Mouse (Mus musculus): Measurements from ENCODE around the gene Gm42742.

The Gm42742 gene

DNA sequence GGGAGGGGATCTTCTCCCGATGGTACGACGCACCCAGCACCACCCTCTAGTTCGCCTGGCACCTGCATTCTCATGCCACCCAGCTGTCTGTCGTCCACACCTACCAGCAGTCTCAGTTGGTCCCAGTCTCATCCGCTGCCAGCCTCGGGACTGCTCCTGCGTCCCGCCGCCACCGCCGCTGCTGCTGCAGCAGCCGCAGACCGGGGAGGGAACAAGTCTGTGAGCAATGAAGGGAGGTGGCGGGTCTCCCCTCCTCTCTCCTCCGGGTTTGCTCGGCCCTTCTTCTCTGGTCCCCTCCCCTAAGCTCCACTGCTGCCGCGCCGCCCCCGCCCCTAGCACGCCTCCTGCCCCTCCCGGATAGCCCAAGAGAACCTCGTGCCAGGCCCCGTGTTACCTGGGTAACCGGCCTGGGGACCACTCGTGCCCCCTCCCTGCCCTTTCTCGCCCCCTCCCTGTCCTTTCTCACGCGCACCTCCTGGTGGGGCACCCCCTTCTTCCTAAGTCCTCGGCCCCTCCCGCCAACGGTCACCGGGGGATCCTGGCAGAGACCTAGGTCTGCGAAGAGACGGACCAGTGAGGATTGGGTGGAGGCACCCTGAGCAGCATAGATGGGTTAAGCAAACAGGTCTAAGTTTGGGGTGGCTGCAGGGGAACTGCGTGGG, at the start of gene Gm42742, which contains the start of gene Prrt2:
Gm42742 (minus strand) TSS at position 197 of the 662 bp plus-strand sequence.
Prrt2 (minus strand) TSS at position 311 of the 662 bp plus-strand sequence.
- DNase-seq (ENCODE audit: extremely low spot score, low spot score), result peak; percentile 66

DNA sequence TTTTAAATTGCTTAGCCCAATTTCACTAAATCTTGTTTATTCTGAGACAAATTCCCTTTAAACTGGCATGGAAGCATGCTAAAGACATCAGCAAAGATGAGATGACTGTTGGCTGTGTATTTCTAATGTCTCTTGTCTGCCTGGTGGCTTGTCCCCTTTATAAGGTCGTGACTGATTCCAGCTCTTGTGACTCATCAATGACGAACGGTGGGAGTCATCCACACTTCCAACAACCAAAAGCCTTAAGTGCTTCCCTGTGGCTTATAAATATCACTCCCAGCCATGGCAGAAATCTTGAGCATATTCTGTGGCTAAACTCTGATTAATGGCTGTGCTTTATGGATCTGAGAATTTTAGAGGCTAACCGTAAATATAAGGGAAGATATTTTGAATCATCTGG, 45.4 kb upstream of the Gm42742 start:
- DNase-seq (ENCODE audit: extremely low spot score, low spot score), result no peak

- no peak for DNase-seq (ENCODE audit: extremely low spot score, low spot score)
Measured at GRCm38 (mm10) chr7:127065538-127065937, 44.6 kb upstream of the Gm42742 start.

- no peak for DNase-seq (ENCODE audit: extremely low spot score, low spot score)
Measured at GRCm38 (mm10) chr7:127055026-127055585, 34.2 kb upstream of the Gm42742 start.

- DNase-seq (ENCODE audit: extremely low spot score, low spot score), result peak; percentile 90
Measured at GRCm38 (mm10) chr7:127041851-127042672, 21.2 kb upstream of the Gm42742 start, which contains the start of gene Kif22. Gene Kif22, minus strand, starts transcription at chr7:127042471.

- no peak for DNase-seq (ENCODE audit: extremely low spot score, low spot score)
Measured at GRCm38 (mm10) chr7:127031244-127031643, 10.3 kb upstream of the Gm42742 start.

- DNase-seq (ENCODE audit: extremely low spot score, low spot score), result no peak
Measured at GRCm38 (mm10) chr7:127030172-127030571, 9.3 kb upstream of the Gm42742 start.

DNA sequence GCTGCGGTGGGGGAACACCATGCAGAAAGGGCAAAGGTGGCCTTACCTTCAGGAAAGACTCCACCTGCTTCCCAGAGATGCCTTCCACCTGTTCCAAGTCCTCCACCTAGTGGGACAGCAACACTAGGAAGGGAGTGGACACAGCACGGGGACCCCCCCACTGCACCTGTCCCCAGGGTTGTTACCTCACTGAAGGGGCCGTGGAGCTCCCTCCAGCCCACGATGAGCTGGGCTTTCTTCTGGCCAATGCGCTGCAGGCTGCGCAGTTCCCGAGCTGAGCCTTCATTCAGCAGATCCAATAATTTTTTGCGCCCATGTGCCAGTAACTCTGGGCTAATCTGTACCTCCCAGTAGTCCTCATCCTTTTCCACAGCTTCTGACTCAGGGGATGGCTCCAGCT, 7.0 kb upstream of the Gm42742 start:
- no peak for DNase-seq (ENCODE audit: extremely low spot score, low spot score)

DNA sequence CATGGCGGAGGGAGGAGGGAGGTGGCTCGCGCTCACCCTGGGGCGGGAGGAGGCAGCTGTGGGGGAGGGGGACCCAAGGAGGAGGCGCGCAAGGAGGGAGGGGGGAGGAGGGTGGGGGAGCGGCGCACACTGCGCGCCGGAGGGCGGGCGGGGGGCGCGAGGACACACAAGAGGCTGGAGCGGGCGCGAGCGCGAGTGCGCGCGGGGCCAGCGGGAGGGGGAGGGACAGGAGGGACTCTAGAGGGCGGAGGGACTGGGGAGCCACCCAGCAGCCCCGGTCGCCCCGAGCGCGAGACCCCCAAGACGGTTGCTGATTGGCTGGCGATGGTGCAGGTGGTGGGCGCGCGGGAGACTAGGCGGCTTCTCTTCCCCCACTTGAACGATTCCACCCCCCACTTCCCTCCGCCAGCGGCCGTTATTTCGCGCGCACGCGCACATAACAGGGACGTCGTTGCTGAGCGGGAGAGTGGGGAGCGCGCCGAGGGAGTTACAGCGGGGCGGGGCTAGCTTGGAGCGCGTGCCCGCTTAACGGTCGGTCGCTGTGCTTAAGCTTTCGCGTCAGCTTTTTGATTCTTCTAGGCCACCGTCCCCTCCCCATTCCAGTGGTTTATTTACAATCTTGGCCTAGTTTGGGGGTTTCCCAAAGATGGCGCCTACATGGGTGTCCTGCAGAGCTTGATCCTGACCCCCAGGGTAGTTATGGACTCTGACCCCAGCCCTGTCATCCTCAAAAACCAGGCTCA, 6.3 kb upstream of the Gm42742 start, which contains the start of gene Maz:
Maz (minus strand) TSS at position 54 of the 743 bp plus-strand sequence.
- peak; percentile 99 for DNase-seq (ENCODE audit: extremely low spot score, low spot score)

- DNase-seq (ENCODE audit: extremely low spot score, low spot score), result no peak
Measured at GRCm38 (mm10) chr7:127026616-127026983, 5.7 kb upstream of the Gm42742 start.

DNA sequence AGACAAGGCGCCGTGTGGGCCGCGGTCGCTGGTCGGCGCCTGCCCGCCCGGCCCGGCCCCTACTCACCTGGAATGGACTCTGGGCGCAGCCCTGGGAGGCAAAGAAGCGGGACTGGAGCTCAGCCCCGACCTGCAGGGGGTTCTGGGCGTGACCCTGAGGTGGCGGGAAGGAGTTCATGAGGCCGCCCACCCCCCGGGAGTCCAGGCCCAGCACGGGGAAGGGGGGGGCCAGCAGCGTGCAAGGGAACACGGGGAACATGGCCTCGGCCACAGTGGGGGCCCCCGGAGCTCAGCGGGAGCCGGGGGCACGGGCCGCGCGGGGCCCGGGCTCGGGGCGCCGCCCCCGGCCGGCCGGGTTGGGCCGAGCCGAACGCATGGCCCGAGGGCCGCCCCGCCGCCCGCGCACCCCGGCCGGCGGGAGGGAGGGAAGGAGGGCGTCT, 5.3 kb upstream of the Gm42742 start:
- peak; percentile 86 for DNase-seq (ENCODE audit: extremely low spot score, low spot score)

DNA sequence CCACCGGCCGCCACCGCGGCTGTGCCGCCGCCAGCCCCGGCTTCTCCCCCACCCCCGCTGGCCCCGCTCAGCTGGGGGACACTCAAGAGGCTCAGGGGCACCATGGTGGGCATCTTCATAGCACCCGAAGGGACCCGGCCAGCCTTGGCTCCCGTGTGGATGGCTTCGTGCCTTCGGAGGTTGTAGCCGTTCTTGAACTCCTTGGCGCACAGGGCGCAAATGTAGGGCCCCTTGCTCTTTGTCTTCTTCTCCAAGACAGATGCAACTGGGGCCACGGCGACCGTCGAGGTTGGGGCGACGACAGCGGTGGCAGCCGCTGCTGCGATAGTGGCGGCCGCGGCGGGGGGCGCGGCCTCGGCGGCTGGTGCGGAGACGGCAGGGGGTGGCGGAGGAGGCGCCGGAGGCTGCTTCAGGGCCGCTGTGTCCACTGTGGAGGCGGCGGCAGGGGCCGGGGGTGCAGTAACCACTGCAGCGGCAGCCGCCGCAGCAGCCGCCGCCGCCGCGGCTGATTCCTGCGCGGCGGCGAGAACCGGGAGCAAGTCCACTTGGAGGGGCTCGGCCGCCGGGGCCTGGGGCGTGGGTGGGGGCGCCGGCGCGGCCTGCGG, 4.8 kb upstream of the Gm42742 start:
- DNase-seq (ENCODE audit: extremely low spot score, low spot score), result peak; percentile 57

DNA sequence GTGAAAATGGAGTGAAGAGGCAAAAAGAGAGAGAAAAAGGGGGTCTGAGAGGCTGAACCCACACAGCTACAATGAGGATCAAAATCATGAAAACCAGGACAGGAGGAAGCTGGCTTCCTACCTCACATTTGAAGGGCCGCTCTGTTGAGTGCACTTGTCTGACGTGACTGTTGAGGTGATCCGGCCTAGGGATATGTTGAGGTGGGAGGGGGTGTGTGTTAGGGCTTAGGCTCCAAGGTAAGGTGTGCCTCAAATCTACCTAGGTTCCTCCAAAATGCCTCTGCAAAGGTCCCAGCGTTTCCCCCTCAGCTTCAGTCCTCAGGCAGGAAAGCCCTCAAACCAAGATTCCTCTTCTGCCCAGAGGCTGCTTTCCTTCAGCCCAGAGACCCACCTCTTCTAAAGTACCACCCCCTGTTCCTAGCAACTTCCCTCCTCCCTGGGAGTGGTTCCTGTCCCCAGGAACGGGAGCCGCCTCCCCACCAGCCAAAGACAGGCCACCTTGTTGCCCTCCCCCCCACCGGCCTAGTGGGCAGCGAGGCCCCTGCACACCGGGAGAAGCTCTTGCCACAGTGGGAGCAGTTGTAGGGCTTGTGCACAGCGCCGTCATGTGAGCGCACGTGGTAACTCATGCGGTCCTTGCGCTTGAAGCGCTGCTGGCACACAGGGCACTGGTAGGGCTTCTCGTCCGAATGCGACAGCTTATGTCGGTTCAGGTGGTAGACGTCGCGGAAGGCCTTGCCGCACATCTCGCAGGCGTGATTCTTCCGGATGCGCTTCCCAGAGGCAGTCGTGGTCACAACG, 4.1 kb upstream of the Gm42742 start:
- DNase-seq (ENCODE audit: extremely low spot score, low spot score), result peak; percentile 78

- peak; percentile 21 for DNase-seq (ENCODE audit: extremely low spot score, low spot score)
Measured at GRCm38 (mm10) chr7:127023896-127024690, 3.2 kb upstream of the Gm42742 start.

DNA sequence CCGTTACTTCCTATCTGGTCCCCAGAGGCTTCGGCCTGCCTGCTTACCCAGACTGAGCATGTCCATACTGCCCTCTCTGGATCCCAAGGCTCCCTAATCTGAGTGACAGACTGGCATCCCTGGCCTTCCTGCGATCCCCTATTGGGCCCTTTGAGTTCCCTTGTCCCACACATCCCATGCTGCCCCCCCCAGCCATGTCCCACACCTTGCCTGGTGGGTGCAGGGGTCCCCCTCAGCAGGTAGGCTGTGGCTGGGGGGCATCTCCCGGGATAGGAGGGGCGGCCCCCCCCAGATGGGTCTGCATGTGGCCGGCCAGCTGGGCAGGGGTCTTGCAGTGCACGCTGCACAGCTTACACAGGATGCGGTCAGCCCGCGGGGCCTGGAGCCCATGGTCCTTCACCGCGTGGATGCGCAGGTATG, 2.4 kb upstream of the Gm42742 start:
- DNase-seq (ENCODE audit: extremely low spot score, low spot score), result peak; percentile 17

DNA sequence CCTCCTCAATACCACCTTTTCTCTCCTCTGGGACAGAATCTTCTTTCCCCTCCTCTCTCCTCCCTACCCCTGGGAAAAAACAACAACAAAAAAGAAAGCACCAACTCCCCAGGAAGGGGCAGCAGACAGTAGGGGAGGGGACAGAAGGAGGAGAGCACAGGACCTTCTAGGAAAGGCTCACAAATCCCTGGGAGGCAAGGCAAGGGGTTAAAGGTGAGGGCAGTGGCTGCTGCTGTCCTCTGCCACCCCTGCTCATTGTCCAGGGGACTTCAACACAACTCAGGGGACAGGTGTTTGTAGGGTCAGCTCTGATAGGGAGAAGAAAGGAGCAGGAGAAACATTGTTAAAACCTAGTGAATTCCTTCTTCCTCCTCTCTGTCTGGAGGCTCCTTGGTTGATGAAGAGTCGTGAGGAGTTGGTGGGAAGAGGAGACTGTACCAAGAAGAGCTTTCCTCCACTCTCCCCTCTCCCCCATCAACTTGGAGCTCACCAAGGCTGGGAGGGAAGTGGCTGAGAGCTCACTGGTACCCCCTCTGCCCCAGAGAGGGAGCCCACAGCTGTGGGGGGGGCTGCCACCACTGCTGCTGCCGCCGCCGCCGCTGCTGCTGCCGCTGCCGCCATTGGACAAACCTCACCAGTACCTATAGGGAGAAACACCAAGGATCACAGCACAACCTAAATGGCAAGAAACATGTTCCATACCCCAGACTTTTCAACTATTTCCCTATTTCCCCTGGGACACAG, 1.8 kb upstream of the Gm42742 start:
- DNase-seq (ENCODE audit: extremely low spot score, low spot score), result no peak

DNA sequence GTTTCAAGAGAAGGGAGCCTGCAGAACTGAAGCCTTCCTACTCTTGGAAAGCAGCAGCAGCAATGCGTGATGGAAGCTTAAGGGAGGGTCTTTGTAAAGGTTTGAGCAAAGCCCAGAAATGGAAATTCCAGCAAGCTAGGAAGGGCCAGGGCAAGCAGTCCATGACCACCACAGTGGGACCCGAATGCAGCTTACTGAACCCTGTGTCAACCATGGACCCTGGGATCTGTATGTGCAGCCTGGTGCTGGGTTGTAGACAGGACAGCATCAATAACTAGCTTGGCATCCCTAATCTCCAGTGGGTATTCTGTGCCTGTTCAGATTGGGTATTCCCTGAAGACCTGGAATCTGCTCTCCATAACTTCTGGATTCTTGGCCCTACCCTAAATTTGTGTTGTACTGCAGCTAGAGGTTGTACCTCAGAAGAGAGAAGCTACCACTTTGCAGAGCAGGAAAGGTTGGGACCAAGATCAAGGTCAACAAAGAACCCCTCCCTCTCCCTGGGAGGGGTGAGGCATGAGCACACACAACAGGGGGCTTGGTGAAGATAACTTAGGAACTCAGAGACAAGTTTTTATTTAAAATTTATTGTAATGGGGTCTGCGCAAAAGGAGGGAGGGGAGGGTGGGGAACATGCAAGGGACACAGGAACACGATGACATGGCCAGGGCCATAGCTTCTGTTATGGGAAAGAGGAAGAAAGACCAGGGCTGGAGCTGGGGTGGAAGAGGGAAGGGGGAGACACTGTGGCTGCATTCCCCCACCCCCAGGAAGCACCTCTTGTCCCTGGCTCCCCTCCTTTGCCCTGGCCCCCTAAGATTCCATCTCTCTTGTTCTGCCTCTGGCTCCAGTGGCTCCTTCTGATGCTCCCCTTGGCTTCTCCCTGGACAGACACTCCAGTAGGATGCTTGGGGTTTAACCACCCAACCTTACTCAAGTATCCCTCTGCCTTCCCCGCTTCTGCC, 948 bp upstream of the Gm42742 start:
- peak; percentile 43 for DNase-seq (ENCODE audit: extremely low spot score, low spot score)

Measured in neural tube, embryonic 10.5 days (tissue).